Comparison of ENCODE assay signal across 9 mouse cellular contexts in genomic region chr2:178415150-178415448, GRCm38 (mm10). TPM values are rescaled to one million over a fixed set of nuclear protein-coding genes. Genes with fewer than 3 reads are reported as not detected.
DNase-seq lines count a peak whose midpoint lies in the region; ATAC-seq and TF ChIP-seq lines count a peak whose summit lies in the region.
"Had no signal": no experiment of that assay in that cellular context is flagged by ENCODE, and none has a peak within 500 bp of the region (broad histone marks: within the 10 kb centered on the region; RNA-seq: fewer than 3 reads in every experiment).

No protein-coding gene starts in this region.

- no peaks in the 10 kb centered on the region for H3K9me3 ChIP-seq in kidney, embryonic 16.5 days (ENCODE audit: low read length)
- H3K9me3 ChIP-seq in embryonic facial prominence, embryonic 15.5 days (replicated peaks), result no peaks in the 10 kb centered on the region
- H3K9me3 ChIP-seq in hindbrain, postnatal 0 days (ENCODE audit: low read length), result no peaks in the 10 kb centered on the region
- H3K9me3 ChIP-seq in midbrain, postnatal 0 days (ENCODE audit: low read length), result no peaks in the 10 kb centered on the region

- 19% methylated on average over 3 of the region's 3 CpGs for WGBS in kidney, embryonic 16.5 days
- 23% methylated on average over 3 of the region's 3 CpGs for WGBS in embryonic facial prominence, embryonic 15.5 days
- WGBS in hindbrain, postnatal 0 days, result 10% methylated on average over 3 of the region's 3 CpGs
- 24% methylated on average over 3 of the region's 3 CpGs for WGBS in midbrain, postnatal 0 days

- peak overlapping the region; percentile 56; the same call in 1 of the 2 replicates for H3K27ac ChIP-seq in kidney, embryonic 16.5 days (ENCODE audit: low read length)
- H3K27ac ChIP-seq in embryonic facial prominence, embryonic 15.5 days (replicated peaks), result no peak overlapping the region
- H3K27ac ChIP-seq in hindbrain, postnatal 0 days, result peak overlapping the region; percentile 82
- peak overlapping the region; percentile 74 for H3K27ac ChIP-seq in midbrain, postnatal 0 days (ENCODE audit: low read depth, low read length)

- no peak for DNase-seq in kidney, postnatal 25 days
- peak; percentile 86 for DNase-seq in hindbrain, postnatal 0 days (ENCODE audit: low spot score)
- DNase-seq in midbrain, postnatal 0 days (ENCODE audit: low spot score), result peak; percentile 84
- DNase-seq in natural killer cell, adult 2 months (ENCODE audit: low spot score in 2 of 2), result no peak
- DNase-seq in thymus, adult 18-20 months, result no peak
- no peak for DNase-seq in layer of hippocampus, adult 9-11 months

- peak overlapping the region; percentile 93 for H3K4me2 ChIP-seq in kidney, embryonic 16.5 days (replicated peaks; ENCODE audit: low read depth, low read length)
- H3K4me2 ChIP-seq in embryonic facial prominence, embryonic 15.5 days (replicated peaks), result peak overlapping the region; percentile 100
- peak overlapping the region; percentile 98 for H3K4me2 ChIP-seq in hindbrain, postnatal 0 days (ENCODE audit: low read depth, low read length)
- H3K4me2 ChIP-seq in midbrain, postnatal 0 days (ENCODE audit: low read depth, low read length, poor library complexity, severe bottlenecking), result peak overlapping the region; percentile 99

- peak overlapping the region; percentile 58 for H3K4me3 ChIP-seq in kidney, embryonic 16.5 days (ENCODE audit: low read length)
- peak overlapping the region; percentile 63 for H3K4me3 ChIP-seq in embryonic facial prominence, embryonic 15.5 days (replicated peaks)
- peak overlapping the region; percentile 66 for H3K4me3 ChIP-seq in hindbrain, postnatal 0 days (ENCODE audit: low read length)
- peak overlapping the region; percentile 68 for H3K4me3 ChIP-seq in midbrain, postnatal 0 days (ENCODE audit: low read depth, low read length)

- 0 out of 2 replicates have a peak, but pooled peaks cover 3% of the 10 kb centered on the region for H3K27me3 ChIP-seq in kidney, embryonic 16.5 days (ENCODE audit: insufficient read depth, low read length)
- peaks cover 13% of the 10 kb centered on the region for H3K27me3 ChIP-seq in embryonic facial prominence, embryonic 15.5 days
- H3K27me3 ChIP-seq in hindbrain, postnatal 0 days (ENCODE audit: insufficient read depth, low read length), result no peaks in the 10 kb centered on the region
- H3K27me3 ChIP-seq in midbrain, postnatal 0 days (ENCODE audit: insufficient read depth, low read length), result 0 out of 2 replicates have a peak, but pooled peaks cover 4% of the 10 kb centered on the region

- no peak for TF ChIP-seq CTCF in hindbrain, postnatal 0 days (IDR thresholded peaks at IDR 0.05; ENCODE audit: low read depth)
- TF ChIP-seq CTCF in midbrain, postnatal 0 days (IDR thresholded peaks at IDR 0.05), result 0 out of 2 replicates have a peak, but pooled peaks have one; percentile 5

- H3K9ac ChIP-seq in kidney, embryonic 16.5 days (replicated peaks; ENCODE audit: low read length), result peak overlapping the region; percentile 72; the same call in 1 of the 2 replicates
- no peak overlapping the region for H3K9ac ChIP-seq in embryonic facial prominence, embryonic 15.5 days
- H3K9ac ChIP-seq in hindbrain, postnatal 0 days (replicated peaks; ENCODE audit: low read length), result peak overlapping the region; percentile 71; the same call in 1 of the 2 replicates
- H3K9ac ChIP-seq in midbrain, postnatal 0 days (replicated peaks; ENCODE audit: low read length, poor library complexity, severe bottlenecking), result peak overlapping the region; percentile 67

- peaks cover 5% of the 10 kb centered on the region; the same call in 1 of the 2 replicates for H3K36me3 ChIP-seq in kidney, embryonic 16.5 days (ENCODE audit: insufficient read depth, low read length)
- H3K36me3 ChIP-seq in embryonic facial prominence, embryonic 15.5 days, result no peaks in the 10 kb centered on the region
- H3K36me3 ChIP-seq in hindbrain, postnatal 0 days (ENCODE audit: insufficient read depth, low read length), result no peaks in the 10 kb centered on the region
- H3K36me3 ChIP-seq in midbrain, postnatal 0 days (ENCODE audit: insufficient read depth, low read length), result peaks cover 7% of the 10 kb centered on the region; the same call in 1 of the 2 replicates

- peaks cover 26% of the 10 kb centered on the region; the same call in 1 of the 2 replicates for H3K4me1 ChIP-seq in kidney, embryonic 16.5 days (ENCODE audit: insufficient read depth, low read length)
- H3K4me1 ChIP-seq in embryonic facial prominence, embryonic 15.5 days, result peaks cover 22% of the 10 kb centered on the region
- H3K4me1 ChIP-seq in hindbrain, postnatal 0 days (ENCODE audit: insufficient read depth, low read length), result peaks cover 23% of the 10 kb centered on the region
- H3K4me1 ChIP-seq in midbrain, postnatal 0 days (ENCODE audit: insufficient read depth, low read length), result peaks cover 11% of the 10 kb centered on the region; the same call in 1 of the 2 replicates

- ATAC-seq in kidney, embryonic 16.5 days (ENCODE audit: low FRiP score, low TSS enrichment), result no peak; the same call in 1 of the 2 replicates
- no peak for ATAC-seq in embryonic facial prominence, embryonic 15.5 days (ENCODE audit: insufficient number of reproducible peaks, low FRiP score, low TSS enrichment, low read depth)
- peak; percentile 66 for ATAC-seq in hindbrain, postnatal 0 days
- peak; percentile 53 for ATAC-seq in midbrain, postnatal 0 days (ENCODE audit: low FRiP score)

RNA-seq across cellular contexts. Expression of gene Fam217b, which starts 0.8 kb away (rescaled TPM):
- 5.3 and 5.6 TPM in 2 replicates for polyA plus RNA-seq in kidney, embryonic 16.5 days (2015; fragmentation: Nextera tagmentation; extraction: Ambion mirVana)
- polyA plus RNA-seq in embryonic facial prominence, embryonic 15.5 days (2015; fragmentation: Nextera tagmentation; extraction: Ambion mirVana), result 3.0 and 3.8 TPM in 2 replicates
- 20.0 and 25.9 TPM in 2 replicates for total RNA-seq in hindbrain, postnatal 0 days (2014; rRNA removed)
- 20.8 and 24.8 TPM in 2 replicates for polyA plus RNA-seq in hindbrain, postnatal 0 days (2015; fragmentation: Nextera tagmentation; extraction: Ambion mirVana)
- total RNA-seq in midbrain, postnatal 0 days (2014; rRNA removed), result 24.1 and 25.8 TPM in 2 replicates
- polyA plus RNA-seq in midbrain, postnatal 0 days (2015; fragmentation: Nextera tagmentation; extraction: Ambion mirVana), result 26.4 and 28.1 TPM in 2 replicates
- total RNA-seq: MEL had no signal

RNA-seq across cellular contexts. Expression of gene Ppp1r3d, which starts 0.8 kb away (rescaled TPM):
- 2.9 and 3.0 TPM in 2 replicates for polyA plus RNA-seq in kidney, embryonic 16.5 days (2015; fragmentation: Nextera tagmentation; extraction: Ambion mirVana)
- polyA plus RNA-seq in embryonic facial prominence, embryonic 15.5 days (2015; fragmentation: Nextera tagmentation; extraction: Ambion mirVana), result 4.1 and 4.7 TPM in 2 replicates
- 17.0 and 21.3 TPM in 2 replicates for total RNA-seq in hindbrain, postnatal 0 days (2014; rRNA removed)
- 6.6 and 6.9 TPM in 2 replicates for polyA plus RNA-seq in hindbrain, postnatal 0 days (2015; fragmentation: Nextera tagmentation; extraction: Ambion mirVana)
- total RNA-seq in midbrain, postnatal 0 days (2014; rRNA removed), result 11.3 and 16.6 TPM in 2 replicates
- polyA plus RNA-seq in midbrain, postnatal 0 days (2015; fragmentation: Nextera tagmentation; extraction: Ambion mirVana), result 4.6 TPM in 2 replicates
- total RNA-seq: MEL had no signal

RNA-seq across cellular contexts. Expression of gene Sycp2, which starts 7.6 kb away (rescaled TPM):
- polyA plus RNA-seq in kidney, embryonic 16.5 days (2015; fragmentation: Nextera tagmentation; extraction: Ambion mirVana), result 0.04 TPM in 1 of 2 replicates, not detected in the other
- 0.07 TPM in 1 of 2 replicates, not detected in the other for polyA plus RNA-seq in embryonic facial prominence, embryonic 15.5 days (2015; fragmentation: Nextera tagmentation; extraction: Ambion mirVana)
- total RNA-seq in hindbrain, postnatal 0 days (2014; rRNA removed), result 0.07 and 0.31 TPM in 2 replicates
- polyA plus RNA-seq in hindbrain, postnatal 0 days (2015; fragmentation: Nextera tagmentation; extraction: Ambion mirVana), result 0.26 and 0.43 TPM in 2 replicates
- 0.44 and 0.52 TPM in 2 replicates for total RNA-seq in midbrain, postnatal 0 days (2014; rRNA removed)
- polyA plus RNA-seq in midbrain, postnatal 0 days (2015; fragmentation: Nextera tagmentation; extraction: Ambion mirVana), result 0.36 and 0.44 TPM in 2 replicates
- total RNA-seq: MEL had no signal

RNA-seq across cellular contexts. Expression of gene Cdh26, which starts 15.2 kb away (rescaled TPM):
- polyA plus RNA-seq in kidney, embryonic 16.5 days (2015; fragmentation: Nextera tagmentation; extraction: Ambion mirVana), result 0.52 and 0.68 TPM in 2 replicates
- polyA plus RNA-seq in embryonic facial prominence, embryonic 15.5 days (2015; fragmentation: Nextera tagmentation; extraction: Ambion mirVana), result 3.0 and 5.2 TPM in 2 replicates
- 0.14 and 0.42 TPM in 2 replicates for total RNA-seq in hindbrain, postnatal 0 days (2014; rRNA removed)
- 0.37 and 0.38 TPM in 2 replicates for polyA plus RNA-seq in hindbrain, postnatal 0 days (2015; fragmentation: Nextera tagmentation; extraction: Ambion mirVana)
- total RNA-seq in midbrain, postnatal 0 days (2014; rRNA removed), result 0.49 and 11.5 TPM in 2 replicates
- 0.29 and 0.32 TPM in 2 replicates for polyA plus RNA-seq in midbrain, postnatal 0 days (2015; fragmentation: Nextera tagmentation; extraction: Ambion mirVana)
- total RNA-seq: MEL had no signal

Comparison
In these comparisons a context has a peak if more than half of its experiments do, and no peak if none do; other contexts are left out.
1. ATAC-seq: peak in hindbrain, postnatal 0 days (single experiment) and midbrain, postnatal 0 days (single experiment); none in kidney, embryonic 16.5 days (single experiment) and embryonic facial prominence, embryonic 15.5 days (single experiment).
2. DNase-seq: peak in hindbrain, postnatal 0 days (single experiment) and midbrain, postnatal 0 days (single experiment); none in kidney, postnatal 25 days (0 of 2), natural killer cell, adult 2 months (0 of 2), thymus, adult 18-20 months (0 of 2) and layer of hippocampus, adult 9-11 months (single experiment).
3. Peak in every context shown above with its lines, with median percentiles within 50 percentile points of each other: H3K4me2 ChIP-seq and H3K4me3 ChIP-seq.